In genomic region chr14:21752411-21752810, GRCm38 (mm10) we compare ENCODE assay signal across 15 mouse cellular contexts. TPM values are rescaled to one million over a fixed set of nuclear protein-coding genes. Genes with fewer than 3 reads are reported as not detected.
A peak's percentile ranks its signal among the peaks of the same experiment; 100 is the strongest.
DNase-seq lines count a peak whose midpoint lies in the region; ATAC-seq and TF ChIP-seq lines count a peak whose summit lies in the region.
"Had no signal": no experiment of that assay in that cellular context is flagged by ENCODE, and none has a peak within 500 bp of the region (broad histone marks: within the 10 kb centered on the region; RNA-seq: fewer than 3 reads in every experiment).

No protein-coding gene starts in this region.

- no peak for TF ChIP-seq CTCF in liver, postnatal 0 days (IDR thresholded peaks at IDR 0.05; ENCODE audit: low read depth)

- no peaks in the 10 kb centered on the region for H3K27me3 ChIP-seq in forebrain, embryonic 12.5 days
- no peaks in the 10 kb centered on the region for H3K27me3 ChIP-seq in forebrain, embryonic 10.5 days (ENCODE audit: poor library complexity, severe bottlenecking)
- H3K27me3 ChIP-seq in kidney, embryonic 14.5 days (ENCODE audit: control insufficient read depth, insufficient read depth, low read length): no peaks in the 10 kb centered on the region
- no peaks in the 10 kb centered on the region for H3K27me3 ChIP-seq in embryonic facial prominence, embryonic 13.5 days
- H3K27me3 ChIP-seq in liver, postnatal 0 days (ENCODE audit: insufficient read depth, low read length): no peaks in the 10 kb centered on the region
- H3K27me3 ChIP-seq: limb, embryonic 15.5 days; neural tube, embryonic 12.5 days had no signal

- DNase-seq in forebrain, embryonic 10.5 days (ENCODE audit: extremely low spot score, low spot score): no peak
- no peak for DNase-seq in kidney, postnatal 10 days
- no peak for DNase-seq in liver, postnatal 0 days
- no peak for DNase-seq in right cerebral cortex, adult 2 months (ENCODE audit: low spot score in 2 of 2)
- DNase-seq: cerebellum, adult 8-10 months; gastrocnemius, postnatal 14 days; heart, postnatal 10 days; right cerebral cortex, postnatal 14 days had no signal

- 0 out of 2 replicates have a peak overlapping the region, but pooled peaks have one; percentile 83 for H3K4me2 ChIP-seq in forebrain, embryonic 12.5 days
- H3K4me2 ChIP-seq in kidney, embryonic 14.5 days (replicated peaks; ENCODE audit: low read depth, low read length): peak overlapping the region; percentile 78; the same call in 1 of the 2 replicates
- peak overlapping the region; percentile 89 for H3K4me2 ChIP-seq in embryonic facial prominence, embryonic 13.5 days
- peak overlapping the region; percentile 92 for H3K4me2 ChIP-seq in liver, postnatal 0 days (ENCODE audit: low read depth, low read length)

- no peaks in the 10 kb centered on the region for H3K36me3 ChIP-seq in forebrain, embryonic 12.5 days (replicated peaks)
- H3K36me3 ChIP-seq in forebrain, embryonic 10.5 days (replicated peaks): no peaks in the 10 kb centered on the region
- no peaks in the 10 kb centered on the region for H3K36me3 ChIP-seq in kidney, embryonic 14.5 days (ENCODE audit: control insufficient read depth, insufficient read depth, low read length)
- H3K36me3 ChIP-seq in embryonic facial prominence, embryonic 13.5 days: no peaks in the 10 kb centered on the region
- no peaks in the 10 kb centered on the region for H3K36me3 ChIP-seq in liver, postnatal 0 days (replicated peaks; ENCODE audit: insufficient read depth, low read length)
- H3K36me3 ChIP-seq: limb, embryonic 15.5 days; neural tube, embryonic 12.5 days had no signal

- no peak for TF ChIP-seq EP300 in liver, postnatal 0 days (IDR thresholded peaks at IDR 0.05; ENCODE audit: low read depth)

- H3K27ac ChIP-seq in forebrain, embryonic 12.5 days: no peak overlapping the region
- H3K27ac ChIP-seq in forebrain, embryonic 10.5 days: no peak overlapping the region
- H3K27ac ChIP-seq in kidney, embryonic 14.5 days (ENCODE audit: low read depth, low read length): no peak overlapping the region
- H3K27ac ChIP-seq in embryonic facial prominence, embryonic 13.5 days: no peak overlapping the region
- H3K27ac ChIP-seq in liver, postnatal 0 days (ENCODE audit: low read depth): no peak overlapping the region
- H3K27ac ChIP-seq: limb, embryonic 15.5 days; neural tube, embryonic 12.5 days had no signal

- H3K9ac ChIP-seq in forebrain, embryonic 12.5 days: no peak overlapping the region
- H3K9ac ChIP-seq in kidney, embryonic 14.5 days (ENCODE audit: low read depth, low read length): no peak overlapping the region
- no peak overlapping the region for H3K9ac ChIP-seq in embryonic facial prominence, embryonic 13.5 days
- H3K9ac ChIP-seq in liver, postnatal 0 days (replicated peaks): no peak overlapping the region
- H3K9ac ChIP-seq: limb, embryonic 15.5 days had no signal

- ATAC-seq in forebrain, embryonic 12.5 days (ENCODE audit: low FRiP score): no peak
- ATAC-seq in kidney, embryonic 14.5 days (ENCODE audit: low FRiP score, low TSS enrichment): no peak
- no peak for ATAC-seq in embryonic facial prominence, embryonic 13.5 days (ENCODE audit: insufficient number of reproducible peaks, insufficient read depth, low FRiP score, low TSS enrichment, low read depth)
- ATAC-seq in liver, postnatal 0 days: no peak
- no peak for ATAC-seq in erythroblast, adult 5-6 weeks (replicated peaks; ENCODE audit: low FRiP score, poor library complexity, severe bottlenecking)

- no peaks in the 10 kb centered on the region for H3K9me3 ChIP-seq in forebrain, embryonic 12.5 days
- no peaks in the 10 kb centered on the region for H3K9me3 ChIP-seq in forebrain, embryonic 10.5 days
- no peaks in the 10 kb centered on the region for H3K9me3 ChIP-seq in kidney, embryonic 14.5 days (ENCODE audit: control insufficient read depth, low read length)
- no peaks in the 10 kb centered on the region for H3K9me3 ChIP-seq in embryonic facial prominence, embryonic 13.5 days
- no peaks in the 10 kb centered on the region for H3K9me3 ChIP-seq in liver, postnatal 0 days (ENCODE audit: low read length)
- H3K9me3 ChIP-seq: G1E; limb, embryonic 15.5 days; neural tube, embryonic 12.5 days had no signal

- WGBS in forebrain, embryonic 12.5 days: 91% methylated on average over 3 of the region's 3 CpGs
- WGBS in forebrain, embryonic 10.5 days: 94% methylated on average over 3 of the region's 3 CpGs
- 93% methylated on average over 3 of the region's 3 CpGs for WGBS in kidney, embryonic 14.5 days
- WGBS in embryonic facial prominence, embryonic 13.5 days: 88% methylated on average over 3 of the region's 3 CpGs
- WGBS in liver, postnatal 0 days (ENCODE audit: insufficient replicate concordance): 79% methylated on average over 3 of the region's 3 CpGs

- H3K4me1 ChIP-seq in forebrain, embryonic 12.5 days: peaks cover 16% of the 10 kb centered on the region
- peaks cover 28% of the 10 kb centered on the region for H3K4me1 ChIP-seq in forebrain, embryonic 10.5 days
- H3K4me1 ChIP-seq in kidney, embryonic 14.5 days (ENCODE audit: control insufficient read depth, insufficient read depth, low read length): peaks cover 11% of the 10 kb centered on the region
- peaks cover 20% of the 10 kb centered on the region for H3K4me1 ChIP-seq in embryonic facial prominence, embryonic 13.5 days
- H3K4me1 ChIP-seq in liver, postnatal 0 days (ENCODE audit: insufficient read depth): peaks cover 30% of the 10 kb centered on the region

- no peak overlapping the region for H3K4me3 ChIP-seq in forebrain, embryonic 12.5 days (replicated peaks)
- H3K4me3 ChIP-seq in forebrain, embryonic 10.5 days: no peak overlapping the region
- H3K4me3 ChIP-seq in kidney, embryonic 14.5 days (ENCODE audit: low read length): no peak overlapping the region
- H3K4me3 ChIP-seq in embryonic facial prominence, embryonic 13.5 days: no peak overlapping the region
- no peak overlapping the region for H3K4me3 ChIP-seq in liver, postnatal 0 days (ENCODE audit: low read depth, low read length)

RNA-seq across cellular contexts. Expression of gene Dusp13, which starts 1.4 kb away (rescaled TPM):
- not detected in 2 replicates for polyA plus RNA-seq in forebrain, embryonic 12.5 days (2016; fragmentation: Nextera tagmentation; extraction: Ambion mirVana)
- polyA plus RNA-seq in forebrain, embryonic 10.5 days (2016; fragmentation: Nextera tagmentation; extraction: Ambion mirVana): not detected in 2 replicates
- polyA plus RNA-seq in kidney, embryonic 14.5 days (2014; fragmentation: Nextera tagmentation; extraction: Ambion mirVana): not detected in 2 replicates
- 0.34 and 0.51 TPM in 2 replicates for polyA plus RNA-seq in embryonic facial prominence, embryonic 13.5 days (2015; fragmentation: Nextera tagmentation; extraction: Ambion mirVana)
- polyA plus RNA-seq in liver, postnatal 0 days (2015; fragmentation: Nextera tagmentation; extraction: Ambion mirVana): 0.24 TPM in 1 of 2 replicates, not detected in the other
- not detected in 2 replicates for total RNA-seq in erythroblast, adult 5-6 weeks (2015; ENCODE audit: low replicate concordance)
- not detected in 2 replicates for total RNA-seq in erythroblast, adult 5-6 weeks (2017; ENCODE audit: low replicate concordance)
- polyA plus RNA-seq: G1E had no signal

RNA-seq across cellular contexts. Expression of gene Samd8, which starts 2.1 kb away (rescaled TPM):
- polyA plus RNA-seq in forebrain, embryonic 12.5 days (2016; fragmentation: Nextera tagmentation; extraction: Ambion mirVana): 13.9 and 17.0 TPM in 2 replicates
- 9.4 and 11.4 TPM in 2 replicates for polyA plus RNA-seq in forebrain, embryonic 10.5 days (2016; fragmentation: Nextera tagmentation; extraction: Ambion mirVana)
- 9.8 and 13.2 TPM in 2 replicates for polyA plus RNA-seq in kidney, embryonic 14.5 days (2014; fragmentation: Nextera tagmentation; extraction: Ambion mirVana)
- 12.1 and 13.2 TPM in 2 replicates for polyA plus RNA-seq in embryonic facial prominence, embryonic 13.5 days (2015; fragmentation: Nextera tagmentation; extraction: Ambion mirVana)
- 3.8 and 4.1 TPM in 2 replicates for polyA plus RNA-seq in liver, postnatal 0 days (2015; fragmentation: Nextera tagmentation; extraction: Ambion mirVana)
- 3.8 and 10.2 TPM in 2 replicates for total RNA-seq in erythroblast, adult 5-6 weeks (2015; ENCODE audit: low replicate concordance)
- 1.8 and 2.1 TPM in 2 replicates for total RNA-seq in erythroblast, adult 5-6 weeks (2017; ENCODE audit: low replicate concordance)

RNA-seq across cellular contexts. Expression of gene Dupd1, which starts 38.0 kb away (rescaled TPM):
- polyA plus RNA-seq in forebrain, embryonic 12.5 days (2016; fragmentation: Nextera tagmentation; extraction: Ambion mirVana): not detected in 2 replicates
- not detected in 2 replicates for polyA plus RNA-seq in forebrain, embryonic 10.5 days (2016; fragmentation: Nextera tagmentation; extraction: Ambion mirVana)
- polyA plus RNA-seq in kidney, embryonic 14.5 days (2014; fragmentation: Nextera tagmentation; extraction: Ambion mirVana): not detected in 2 replicates
- polyA plus RNA-seq in embryonic facial prominence, embryonic 13.5 days (2015; fragmentation: Nextera tagmentation; extraction: Ambion mirVana): 0.31 TPM in 1 of 2 replicates, not detected in the other
- 0.15 TPM in 1 of 2 replicates, not detected in the other for polyA plus RNA-seq in liver, postnatal 0 days (2015; fragmentation: Nextera tagmentation; extraction: Ambion mirVana)
- not detected in 2 replicates for total RNA-seq in erythroblast, adult 5-6 weeks (2015; ENCODE audit: low replicate concordance)
- not detected in 2 replicates for total RNA-seq in erythroblast, adult 5-6 weeks (2017; ENCODE audit: low replicate concordance)
- total RNA-seq: G1E had no signal
- polyA plus RNA-seq: G1E; neural tube, embryonic 12.5 days had no signal
